Mouse (Mus musculus): ENCODE results near the gene Btbd9.
A peak's percentile ranks its signal among the peaks of the same experiment; 100 is the strongest.

The Btbd9 gene

DNA sequence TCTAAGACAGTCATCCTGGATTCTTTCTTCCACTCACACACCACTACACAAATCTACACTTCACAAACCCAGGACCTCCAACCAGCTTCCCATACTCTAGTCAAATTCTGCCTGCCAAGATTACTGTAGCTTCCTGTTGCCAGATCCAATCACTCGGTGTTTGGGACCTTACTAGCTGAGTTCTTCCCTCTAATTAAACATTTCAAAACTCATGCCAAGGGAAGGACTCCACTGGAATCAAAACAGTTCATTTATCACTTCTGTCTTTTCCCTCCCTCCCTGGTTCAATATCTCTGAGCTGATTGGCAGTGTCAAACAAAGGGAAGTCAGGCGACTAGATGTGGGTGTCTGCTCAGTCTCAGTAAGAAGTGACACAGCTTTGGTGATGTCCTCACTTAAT, 101.7 kb downstream of the Btbd9 start:
- no peak for DNase-seq

DNA sequence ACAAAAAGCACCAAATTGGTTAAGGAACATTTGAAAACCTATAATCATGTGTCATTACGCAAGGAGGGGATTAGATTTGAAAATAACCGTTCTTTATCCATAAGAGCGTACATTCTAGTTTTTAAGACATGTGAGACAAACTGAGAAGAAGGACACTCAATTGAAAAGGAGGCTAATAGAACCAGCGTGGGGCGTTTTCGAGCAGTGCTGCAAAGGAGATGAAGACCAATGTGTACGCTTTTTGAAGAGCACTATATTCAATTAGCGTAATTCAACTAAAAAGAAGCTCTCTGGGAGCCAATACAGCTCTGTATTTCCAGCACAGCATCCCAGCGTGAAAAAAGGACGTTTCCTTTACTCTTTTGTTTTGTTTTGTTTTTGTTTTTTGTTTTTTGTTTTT, 103.5 kb downstream of the Btbd9 start:
- no peak for DNase-seq

DNA sequence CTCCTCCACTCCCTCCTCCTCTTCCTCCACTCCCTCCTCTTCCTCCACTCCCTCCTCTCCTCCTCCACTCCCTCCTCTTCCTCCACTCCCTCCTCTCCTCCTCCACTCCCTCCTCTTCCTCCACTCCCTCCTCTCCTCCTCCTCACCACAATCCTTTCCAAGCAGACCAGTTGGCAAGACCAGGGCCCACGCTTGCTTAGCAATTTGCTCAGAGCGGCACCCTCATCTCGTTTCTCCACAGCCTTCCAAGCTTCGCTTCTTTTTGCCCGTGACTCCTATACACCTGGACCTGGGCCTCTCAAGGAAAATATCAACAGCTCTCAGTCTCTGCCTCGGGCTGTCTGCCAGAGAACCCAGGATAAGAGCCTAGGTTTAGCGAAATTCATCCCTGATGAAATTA, 104.8 kb downstream of the Btbd9 start:
- DNase-seq = no peak

DNA sequence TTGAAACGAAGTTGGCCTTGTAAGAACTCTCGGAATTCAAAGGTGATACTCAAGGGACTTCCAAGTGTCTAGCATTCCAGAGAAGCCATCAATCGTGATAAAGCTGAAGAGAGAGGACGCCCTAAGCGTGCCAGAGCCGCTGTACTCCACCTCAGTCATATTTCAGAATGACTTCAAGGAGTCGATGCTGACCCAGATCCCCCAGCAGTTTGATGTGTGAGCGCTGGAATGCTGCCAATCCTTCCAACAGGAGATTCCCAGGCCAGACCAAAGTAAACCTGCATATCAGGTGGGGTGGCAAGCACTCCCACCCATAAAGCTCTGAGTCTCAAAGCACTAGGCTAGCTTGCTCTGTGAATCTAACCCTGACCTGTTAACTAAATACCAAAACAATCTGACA, 105.5 kb downstream of the Btbd9 start:
- DNase-seq = peak; percentile 42

DNA sequence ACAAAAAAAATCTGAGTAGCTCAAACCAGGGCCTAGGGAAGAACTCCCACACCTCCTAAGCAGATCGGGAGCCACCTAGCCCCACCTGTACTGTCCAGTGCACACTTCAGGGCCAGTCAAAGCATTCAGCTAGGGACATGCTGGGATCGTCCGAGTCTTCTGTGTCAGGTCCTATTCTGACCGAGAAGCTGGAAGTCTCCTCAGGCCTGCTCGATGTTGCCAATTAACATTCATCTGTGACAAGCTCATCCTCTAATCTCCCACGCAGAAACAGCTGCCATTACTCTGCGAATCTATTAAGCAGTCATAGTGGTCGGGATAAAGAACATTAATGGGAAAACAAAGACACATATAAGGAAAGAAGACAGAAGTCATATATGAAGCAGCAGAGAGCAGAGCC, 106.0 kb downstream of the Btbd9 start:
- DNase-seq = no peak

DNA sequence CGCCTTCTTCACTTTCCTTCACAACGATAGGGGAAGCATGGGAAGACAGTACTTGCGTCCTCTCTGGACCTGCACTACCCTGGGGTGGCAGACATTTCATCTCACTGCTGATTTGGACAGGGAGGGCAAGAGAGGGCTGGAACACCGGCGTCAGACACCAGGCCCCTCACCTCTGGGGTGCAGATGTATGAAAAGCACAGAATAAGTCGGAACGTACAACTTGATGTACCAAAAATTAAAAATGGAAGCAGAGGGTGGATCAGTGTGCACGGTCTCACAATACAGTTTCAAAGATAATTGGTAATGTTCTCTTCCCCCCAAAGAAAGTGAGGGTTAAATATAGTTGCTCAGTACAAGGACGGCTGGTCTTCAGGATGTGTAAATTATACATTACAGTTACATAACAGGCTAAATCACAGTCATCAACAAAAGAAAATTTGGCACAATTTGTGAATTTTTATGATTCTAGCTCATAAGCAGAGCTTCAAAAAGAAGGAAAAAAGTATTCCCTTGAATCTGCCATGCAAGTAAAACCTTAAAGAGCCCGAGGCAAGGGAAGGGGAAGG, 106.7 kb downstream of the Btbd9 start:
- DNase-seq = no peak

DNA sequence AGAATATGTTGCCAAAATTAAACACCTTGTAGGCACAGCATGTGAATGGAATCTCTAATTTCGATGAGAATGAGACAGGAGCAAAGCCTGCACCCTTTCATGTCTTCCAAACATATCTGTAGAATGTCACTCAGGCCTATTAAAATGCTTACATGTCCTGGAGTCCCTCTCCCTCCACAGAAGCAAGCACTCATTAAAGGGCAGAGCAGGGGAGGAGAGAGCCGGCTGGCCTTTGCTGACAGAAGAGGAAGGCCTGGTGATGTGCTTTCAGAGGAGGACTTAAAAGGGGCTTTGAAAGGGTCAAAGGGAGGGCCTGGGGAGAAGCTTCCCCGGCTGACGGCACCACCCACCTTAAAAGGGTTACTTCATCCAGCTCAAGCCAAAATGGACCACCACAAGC, 107.9 kb downstream of the Btbd9 start:
- no peak for DNase-seq

DNA sequence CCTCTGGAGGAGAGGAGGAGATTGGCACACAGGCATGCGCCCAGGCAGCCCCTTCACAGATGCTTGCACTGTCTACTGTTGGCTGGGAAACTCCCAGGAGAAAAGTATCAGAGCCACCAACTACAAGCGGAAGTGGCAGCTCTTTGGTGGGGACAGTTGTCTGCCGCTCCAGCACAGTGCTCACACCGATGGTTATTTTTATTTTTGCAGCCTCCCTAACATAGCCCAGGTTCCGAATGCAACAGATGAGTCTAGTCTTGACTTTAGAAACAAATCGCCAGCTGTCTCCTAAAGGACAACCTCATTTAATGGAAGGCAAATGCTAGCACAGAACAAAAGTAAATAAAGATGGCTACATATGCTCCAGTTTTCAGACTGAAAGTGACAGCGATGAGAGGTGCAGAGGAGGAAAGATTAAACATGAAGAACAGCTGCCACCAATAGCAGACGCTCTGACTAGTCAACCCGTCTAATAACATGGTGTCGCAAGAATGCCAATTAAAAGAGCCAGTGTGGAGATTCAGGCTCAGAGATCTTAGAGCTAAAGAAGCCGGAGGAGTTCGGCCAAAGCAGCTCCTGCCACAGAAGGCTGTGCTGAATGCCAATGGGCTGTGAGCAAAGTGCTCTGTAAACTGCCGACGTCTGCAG, 108.6 kb downstream of the Btbd9 start:
- DNase-seq = peak; percentile 42

DNA sequence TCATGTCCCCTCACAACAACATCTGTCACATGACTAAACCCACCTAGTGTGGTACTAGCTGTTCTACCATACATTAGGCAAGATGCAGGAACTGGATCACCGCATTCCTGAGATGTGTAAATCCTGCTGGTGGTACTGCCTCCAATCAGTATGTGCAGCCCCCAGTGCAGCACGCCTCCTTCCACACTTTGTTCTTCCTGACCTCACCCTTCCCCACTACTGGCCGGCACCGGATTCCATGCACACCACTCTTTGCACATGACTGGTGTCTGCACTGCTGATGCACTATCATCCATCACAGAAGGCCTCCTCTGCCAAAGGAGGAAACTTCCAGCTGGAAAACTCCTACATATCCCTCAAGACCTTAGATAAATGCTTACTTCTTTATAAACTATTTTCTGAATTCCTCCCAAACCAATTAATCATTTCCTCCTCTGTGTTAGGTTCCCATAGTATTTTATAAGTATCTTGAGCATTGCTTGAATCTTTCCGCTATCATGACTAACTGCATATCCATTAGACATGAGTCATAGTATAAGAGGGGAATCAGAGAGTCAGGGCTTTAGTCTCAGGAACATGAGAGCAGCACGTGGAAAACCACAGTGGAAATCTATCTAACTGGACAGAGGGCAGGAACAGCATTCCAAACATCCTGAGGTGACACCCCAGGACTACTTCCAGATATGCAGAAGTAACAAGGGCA, 111.1 kb downstream of the Btbd9 start:
- DNase-seq = no peak

DNA sequence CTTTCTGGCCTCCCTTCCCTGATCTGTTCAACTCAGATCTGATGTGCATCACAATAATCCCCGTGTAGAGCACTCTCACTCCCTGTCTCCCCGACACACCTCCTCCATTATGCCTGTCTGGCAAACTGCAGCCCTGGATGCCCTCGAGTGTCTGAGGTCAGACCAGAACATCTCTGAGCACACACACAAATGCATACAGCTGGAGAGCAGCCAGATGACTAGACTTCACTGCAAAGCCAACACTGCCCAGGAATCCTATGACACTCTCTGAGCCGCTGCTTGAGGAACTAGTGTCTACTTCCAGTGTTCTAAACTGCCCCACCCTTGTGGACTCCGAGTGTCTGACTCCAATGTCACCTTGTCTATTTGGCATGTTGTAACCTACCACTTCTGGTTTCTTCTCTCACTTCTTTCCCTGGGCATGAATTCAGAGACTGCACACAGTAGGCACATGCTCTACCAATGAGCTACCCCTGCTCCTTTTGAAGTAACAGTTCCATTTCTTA, 112.0 kb downstream of the Btbd9 start:
- DNase-seq = no peak

DNA sequence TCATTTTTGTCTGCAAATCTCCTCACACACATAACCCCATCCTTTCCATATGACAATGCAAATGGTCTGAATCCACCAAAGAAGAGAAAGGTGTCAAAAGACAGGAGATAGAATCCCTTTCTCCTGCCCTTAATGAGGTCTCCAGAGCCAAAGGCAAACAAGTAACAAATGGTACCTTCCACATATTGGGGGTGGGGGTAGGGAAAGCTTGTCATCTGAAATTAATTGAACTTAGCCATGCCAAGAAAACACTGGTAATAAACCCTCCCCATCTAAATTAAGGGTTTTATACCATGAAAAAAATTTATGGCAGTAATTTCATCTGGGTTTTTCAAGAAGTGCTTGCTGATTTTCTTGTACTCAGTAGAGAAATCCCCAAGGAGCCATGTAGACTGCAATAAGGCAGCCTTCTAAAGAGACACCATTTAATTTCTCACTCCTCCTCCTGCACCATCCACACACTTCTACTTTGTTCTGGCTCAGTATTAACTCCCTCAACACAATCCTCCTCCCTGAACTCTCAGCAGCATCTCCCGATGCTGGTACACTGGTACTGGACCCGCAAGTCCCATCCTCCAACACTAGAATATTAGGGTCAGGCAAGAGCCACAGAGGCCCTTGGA, 115.5 kb downstream of the Btbd9 start:
- no peak for DNase-seq

DNA sequence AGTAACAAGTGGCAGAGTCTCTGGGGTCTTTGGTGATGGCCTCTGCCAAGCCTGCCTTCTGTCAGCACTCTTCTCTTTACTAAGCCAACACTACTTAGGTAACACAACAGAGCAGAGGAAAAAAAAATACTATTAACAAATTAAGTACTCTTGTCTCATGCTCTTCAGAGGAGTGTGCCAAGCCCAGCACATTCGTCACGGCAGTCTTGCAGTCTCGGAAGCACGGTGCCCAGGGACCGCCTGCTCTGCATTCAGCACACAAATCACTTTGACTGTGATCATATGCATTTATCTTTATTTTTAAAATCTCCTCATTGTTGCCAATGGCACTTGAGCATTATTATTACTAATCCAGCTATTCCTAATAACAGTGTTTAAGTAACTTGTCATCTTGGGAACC, 116.6 kb downstream of the Btbd9 start:
- DNase-seq = peak; percentile 81

DNA sequence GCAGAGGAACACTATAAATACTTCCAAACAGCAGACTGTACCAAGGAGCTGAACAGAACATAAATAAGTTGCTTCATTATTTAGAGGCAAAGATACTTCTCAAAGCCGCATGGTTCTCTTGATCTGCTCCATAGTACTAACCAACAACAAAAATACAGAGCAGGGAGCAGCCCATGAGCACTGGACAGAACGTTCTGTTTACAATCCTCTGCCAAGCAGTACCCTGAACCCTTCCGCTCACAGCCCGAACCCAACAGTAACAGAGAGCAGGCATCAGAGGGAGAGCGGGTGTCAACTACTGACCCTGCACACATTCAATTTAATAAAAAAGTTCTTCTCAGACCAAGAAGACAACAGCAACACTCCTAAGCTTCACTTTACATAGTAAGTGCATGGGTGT, 117.4 kb downstream of the Btbd9 start:
- DNase-seq = peak; percentile 76

DNA sequence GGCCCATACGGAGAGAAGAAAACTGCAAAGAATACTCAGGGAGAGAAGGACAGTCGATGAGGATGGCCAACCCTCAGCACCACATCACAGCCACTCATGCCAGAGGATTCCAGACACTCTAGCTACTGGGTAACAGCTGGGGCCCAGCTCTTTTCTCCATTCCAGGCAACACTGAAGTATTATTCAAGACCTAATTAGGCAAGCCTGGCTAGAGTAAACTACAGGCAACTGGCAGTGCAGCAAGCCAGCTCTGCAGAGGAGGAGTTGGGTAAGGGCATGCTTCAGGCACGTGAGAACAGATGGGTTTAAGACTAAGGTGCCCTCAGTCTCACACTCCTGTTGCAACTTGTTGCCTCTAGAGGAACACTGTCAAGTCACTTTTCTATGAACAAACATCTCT, 118.0 kb downstream of the Btbd9 start:
- DNase-seq = peak; percentile 83

DNA sequence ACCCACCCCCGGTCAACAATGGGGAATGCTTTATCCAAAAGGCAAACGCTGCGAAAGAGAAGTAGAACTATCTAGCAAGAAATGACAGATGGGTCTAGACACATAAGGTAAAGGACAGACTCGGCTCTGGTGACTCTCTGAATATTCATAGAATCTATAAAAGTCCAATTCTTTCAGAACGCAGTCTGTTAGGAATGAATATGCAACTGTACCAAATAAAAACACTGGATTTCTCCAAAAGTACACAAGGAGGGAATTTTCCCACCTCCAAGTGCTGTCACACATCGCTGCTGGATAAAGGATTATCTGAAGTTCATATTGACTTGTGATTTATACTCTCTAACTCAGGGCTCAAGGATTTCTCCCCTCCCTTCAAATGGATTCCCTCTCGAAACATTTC, 118.8 kb downstream of the Btbd9 start:
- DNase-seq = no peak

DNA sequence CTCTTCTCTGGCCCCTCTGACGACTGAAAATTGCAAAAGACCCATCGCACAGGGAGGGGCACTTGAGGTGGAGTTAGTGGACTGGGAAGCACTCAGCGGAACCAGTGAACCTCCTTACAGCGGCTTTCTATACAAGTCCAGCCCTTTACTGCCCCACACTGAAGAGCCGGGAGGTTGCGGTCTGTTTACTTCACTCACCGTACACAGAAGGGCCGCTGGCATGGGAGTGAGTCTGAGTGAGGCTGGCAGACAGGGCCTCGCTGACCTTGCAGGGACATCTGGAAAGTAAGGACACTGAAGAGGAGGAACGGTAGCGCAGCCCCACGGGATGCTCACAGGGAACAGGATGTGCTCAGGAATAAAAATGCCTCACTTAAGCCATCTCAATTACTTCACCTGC, 120.0 kb downstream of the Btbd9 start:
- DNase-seq = no peak

DNA sequence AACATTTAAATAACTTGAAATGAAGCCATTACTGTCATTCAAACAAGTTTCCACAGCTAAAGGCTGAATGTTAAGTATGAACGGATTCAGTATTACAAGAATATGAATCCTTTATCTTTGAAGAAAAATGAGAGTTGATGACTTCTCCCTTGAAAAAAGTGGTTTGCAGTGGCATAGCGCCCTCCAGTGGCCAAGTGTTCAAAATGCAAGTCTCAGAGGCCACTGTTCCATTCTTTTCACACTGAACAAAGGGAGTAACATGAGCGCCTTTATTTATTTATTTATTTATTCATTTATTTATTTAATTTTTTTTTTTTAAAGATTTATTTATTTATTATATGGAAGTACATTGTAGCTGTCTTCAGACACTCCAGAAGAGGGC, 121.4 kb downstream of the Btbd9 start:
- DNase-seq = peak; percentile 82

DNA sequence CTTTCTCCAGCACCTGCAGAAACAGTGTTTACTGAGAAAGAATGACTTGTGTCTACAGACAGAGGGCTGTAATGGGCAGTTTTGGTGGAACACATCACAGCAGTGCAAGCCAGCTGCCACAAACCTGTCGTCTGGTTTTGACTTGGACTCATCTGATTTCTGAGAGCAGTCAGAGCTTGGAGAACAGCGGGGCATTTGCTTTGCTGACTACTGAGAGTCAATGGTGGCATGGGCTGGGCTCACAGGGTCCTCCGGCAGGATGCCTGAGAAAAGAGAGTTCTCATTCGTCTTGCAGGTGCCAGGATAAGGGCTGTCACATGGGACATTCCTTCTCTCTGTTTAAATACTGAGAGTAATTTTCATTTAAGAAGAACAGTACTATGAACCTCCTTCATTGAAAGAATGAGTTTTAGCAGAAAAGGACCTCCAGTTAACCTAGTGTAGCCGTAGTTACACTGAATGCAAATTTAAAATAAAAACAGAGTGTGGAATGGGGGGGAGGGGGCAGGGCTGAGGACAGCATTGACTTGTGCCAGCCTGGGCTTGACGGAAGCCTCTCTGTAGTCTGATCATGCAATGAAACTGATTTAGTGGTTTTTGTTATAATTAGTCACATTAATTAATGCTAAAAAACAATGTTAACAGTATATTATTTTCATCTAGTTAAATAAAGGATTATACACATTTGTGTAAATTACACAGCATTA, 122.0 kb downstream of the Btbd9 start:
- no peak for DNase-seq

DNA sequence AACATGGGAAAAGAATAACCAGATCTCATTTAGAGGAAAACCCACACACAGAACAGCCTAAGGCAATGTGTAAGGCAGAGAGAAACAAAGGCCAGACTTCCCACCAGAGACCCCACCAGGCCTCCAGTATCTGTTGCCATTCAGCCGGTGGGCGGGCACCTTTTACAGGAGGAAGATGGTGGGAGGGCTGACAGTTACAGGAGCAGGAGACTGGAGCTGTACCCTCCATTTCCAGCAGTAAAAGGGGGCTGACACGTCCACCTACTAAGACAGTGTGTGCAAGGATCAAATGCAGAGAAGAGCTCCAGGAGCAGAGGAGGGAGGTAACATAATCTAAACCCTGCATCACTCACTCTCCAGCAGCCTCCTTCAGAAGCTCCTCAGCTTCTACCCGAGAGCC, 123.0 kb downstream of the Btbd9 start:
- no peak for DNase-seq

DNA sequence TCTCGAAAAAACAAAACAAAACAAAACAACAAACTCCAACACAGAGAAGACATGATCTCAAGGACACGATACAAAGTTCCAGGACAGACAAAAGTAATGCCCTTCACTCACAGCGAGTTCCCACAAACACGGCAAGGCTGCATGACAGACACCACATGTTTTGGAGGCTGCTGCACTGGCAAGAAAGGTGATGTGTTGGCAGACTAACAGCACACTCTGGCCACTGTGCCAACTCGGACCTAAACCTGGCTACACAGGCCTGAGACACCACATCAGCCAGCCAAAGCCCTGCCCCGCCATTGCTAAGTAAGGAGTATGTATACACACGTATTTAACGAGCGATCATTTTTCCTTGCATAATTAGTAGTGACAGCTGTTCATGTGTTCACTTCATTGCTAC, 123.9 kb downstream of the Btbd9 start:
- DNase-seq = no peak

DNA sequence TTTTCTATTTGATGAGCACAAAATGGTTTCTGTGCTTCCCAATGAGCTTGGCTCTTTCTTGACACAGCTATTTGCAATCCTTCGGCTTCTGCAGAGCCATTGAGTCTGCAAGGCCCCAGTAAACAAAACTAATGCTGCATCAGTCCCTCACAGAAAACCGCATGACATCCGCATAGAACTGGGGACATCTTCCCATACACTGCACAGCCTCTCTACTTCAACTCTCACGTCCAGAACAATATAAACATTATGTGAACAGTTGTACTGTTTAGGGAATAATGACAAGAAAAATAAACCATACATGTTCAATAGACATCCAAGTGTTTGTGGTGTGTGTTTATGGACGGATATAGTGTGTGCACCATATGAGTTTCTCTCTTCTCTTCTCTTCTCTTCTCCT, 127.7 kb downstream of the Btbd9 start:
- DNase-seq = no peak

DNA sequence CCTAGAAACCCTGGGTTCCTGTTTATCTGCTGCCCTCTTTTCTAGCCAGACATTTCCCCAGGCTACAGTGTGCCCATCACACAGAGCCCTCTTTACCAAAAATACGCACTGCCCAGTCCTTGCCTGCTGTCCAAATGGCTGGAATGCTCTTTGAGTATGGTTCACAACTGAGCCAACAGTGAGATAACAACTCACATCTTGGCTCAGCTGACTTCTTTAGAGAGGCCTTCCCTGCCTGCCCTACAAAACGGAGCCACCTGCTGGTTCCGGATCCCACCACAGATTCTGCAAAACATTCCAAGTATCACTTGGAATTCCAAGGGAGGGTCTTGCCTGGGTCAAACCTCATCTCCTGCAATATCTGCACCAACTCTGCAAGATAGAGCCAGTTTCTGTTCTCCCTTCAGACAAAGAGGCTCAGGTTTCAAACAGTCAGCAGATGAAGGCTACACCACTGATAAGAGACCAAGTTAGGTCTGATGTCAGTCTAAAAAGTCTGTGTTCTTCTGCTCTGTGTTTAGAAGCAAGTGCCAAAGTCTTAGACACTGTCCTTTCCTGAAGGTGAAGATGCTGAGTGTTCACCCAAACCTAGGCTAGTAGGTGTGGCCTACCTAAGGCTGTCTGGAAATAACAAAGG, 130.4 kb downstream of the Btbd9 start:
- no peak for DNase-seq

DNA sequence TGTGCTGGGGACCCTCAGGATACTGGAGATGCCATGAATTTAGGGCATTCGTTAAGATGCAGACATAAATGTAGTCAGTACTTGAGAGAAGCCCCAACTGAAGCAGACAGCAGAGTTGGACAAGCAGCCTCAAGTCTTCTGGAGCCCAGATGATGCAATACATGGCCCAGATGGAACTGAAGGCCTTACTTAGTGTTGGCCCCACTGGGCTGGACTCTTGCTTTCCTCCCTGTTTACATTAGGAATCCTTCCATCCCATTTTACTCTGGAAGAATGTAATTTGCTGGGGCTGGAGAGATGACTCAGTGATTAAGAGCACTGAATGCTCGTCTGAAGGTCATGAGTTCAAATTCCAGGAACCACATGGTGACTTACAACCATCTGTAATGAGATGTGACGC, 136.6 kb downstream of the Btbd9 start:
- no peak for DNase-seq
